Mouse (Mus musculus) neural tube, embryonic 14.5 days (tissue): ENCODE data around the gene Tulp2. TPM values are rescaled to one million over a fixed set of nuclear protein-coding genes. Genes with fewer than 3 reads are reported as not detected.

Experiments used
- ATAC-seq: fragments of 200-750 bp; cut with Nextera tagmentation; 2 replicates; pipeline ENCODE4 v1.8.0; 2017; ENCODE audit warnings: low read depth, mild to moderate bottlenecking, moderate TSS enrichment, moderate library complexity
- H3K27ac ChIP-seq: fragments of 300-500 bp; sonication (generic); 2 replicates; pipeline ENCODE4 v1.5.1; 2014; ENCODE audit warnings: low read depth, mild to moderate bottlenecking, control low read depth, low read length, moderate library complexity, mixed read lengths
- H3K27me3 ChIP-seq: fragments of 300-500 bp; sonication (generic); 2 replicates; pipeline ENCODE4 v1.6.1; 2014; ENCODE audit warnings: low read length; ENCODE audit not compliant: control insufficient read depth, insufficient read depth
- H3K36me3 ChIP-seq: fragments of 300-500 bp; sonication (generic); 2 replicates; pipeline ENCODE4 v1.6.1; 2014; ENCODE audit warnings: low read length, mixed read lengths; ENCODE audit not compliant: control insufficient read depth, insufficient read depth
- H3K4me1 ChIP-seq: fragments of 300-500 bp; sonication (generic); 2 replicates; pipeline ENCODE4 v1.6.1; 2014; ENCODE audit warnings: low read length; ENCODE audit not compliant: control insufficient read depth, insufficient read depth
- H3K4me2 ChIP-seq: fragments of 300-500 bp; sonication (generic); 2 replicates; pipeline ENCODE4 v1.6.1; 2014; ENCODE audit warnings: mild to moderate bottlenecking, low read depth, low read length, control low read depth
- H3K4me3 ChIP-seq: fragments of 300-500 bp; sonication (generic); 2 replicates; pipeline ENCODE4 v1.5.1; 2014; ENCODE audit warnings: low read depth, low read length, control low read depth, mixed read lengths
- H3K9ac ChIP-seq: fragments of 300-500 bp; sonication (generic); replicated peaks from 2 replicates; pipeline ENCODE4 v1.6.1; 2014; ENCODE audit warnings: low read depth, mild to moderate bottlenecking, control low read depth, low read length, mixed read lengths
- H3K9me3 ChIP-seq: fragments of 300-500 bp; sonication (generic); 2 replicates; pipeline ENCODE4 v1.6.1; 2016; ENCODE audit warnings: low read length; ENCODE audit not compliant: control insufficient read depth
- WGBS: fragments of 180-500 bp; shearing (Covaris S2); extraction: QIAGEN DNeasy Blood & Tissue Kit; methylation state at CpG from one replicate; pipeline ENCODE4 v1.1.7; 2014; 5-methylcytosine and 5-hydroxymethylcytosine counted together
- polyA plus RNA-seq: library from polyadenylated mRNA; unstranded; fragments of >200 nt; fragmentation: Nextera tagmentation; extraction: Ambion mirVana; gene quantifications from 2 replicates; pipeline ENCODE4 v1.2.1, GENCODE M21; 2014

Gene Tulp2
- polyA plus RNA-seq, 1 experiment from 2014 or later, result 0.31 TPM

GRCm38 (mm10) chr7:45529461-45529860 is 47.8 kb downstream of the Tulp2 start:
- 22% methylated on average over 6 of the region's 6 CpGs for WGBS
- Histone ChIP-seq H3K4me3 (no peak overlapping the region), H3K9ac (no peak overlapping the region), H3K9me3 (no peaks in the 10 kb centered on the region), H3K4me2 (no peak overlapping the region), H3K4me1 (peaks cover 10% of the 10 kb centered on the region; the same call in 1 of the 2 replicates), H3K27ac (no peak overlapping the region), H3K36me3 (no peaks in the 10 kb centered on the region), H3K27me3 (no peaks in the 10 kb centered on the region; the same call in 1 of the 2 replicates)
- no peak for ATAC-seq

DNA sequence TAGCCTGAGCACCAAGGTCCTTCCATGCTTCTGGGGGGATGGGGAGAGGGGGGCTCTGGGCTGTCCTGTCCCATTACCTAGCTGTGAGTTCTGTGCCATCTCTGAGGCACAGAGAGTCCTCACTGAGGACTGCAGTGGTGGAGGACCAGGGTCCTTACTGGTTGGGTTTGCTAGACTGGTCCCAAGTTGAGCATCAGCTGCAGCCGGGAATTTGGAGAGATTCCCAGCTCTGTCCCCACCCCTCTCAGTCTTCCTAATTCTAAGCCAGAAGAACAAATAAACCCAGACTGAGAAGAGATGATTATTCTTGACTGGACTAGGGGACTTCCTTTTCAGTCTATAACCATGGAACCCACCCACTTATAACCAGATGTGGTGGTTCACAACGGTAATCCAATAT is 49.0 kb downstream of the Tulp2 start:
- Histone ChIP-seq H3K36me3 (no peaks in the 10 kb centered on the region), H3K27ac (no peak overlapping the region), H3K27me3 (no peaks in the 10 kb centered on the region; the same call in 1 of the 2 replicates), H3K4me1 (peaks cover under 1% of the 10 kb centered on the region; the same call in 1 of the 2 replicates), H3K9ac (no peak overlapping the region), H3K4me3 (no peak overlapping the region), H3K4me2 (no peak overlapping the region), H3K9me3 (no peaks in the 10 kb centered on the region)
- ATAC-seq, result no peak; the same call in 1 of the 2 replicates
- 70% methylated on average over 2 of the region's 2 CpGs for WGBS

DNA sequence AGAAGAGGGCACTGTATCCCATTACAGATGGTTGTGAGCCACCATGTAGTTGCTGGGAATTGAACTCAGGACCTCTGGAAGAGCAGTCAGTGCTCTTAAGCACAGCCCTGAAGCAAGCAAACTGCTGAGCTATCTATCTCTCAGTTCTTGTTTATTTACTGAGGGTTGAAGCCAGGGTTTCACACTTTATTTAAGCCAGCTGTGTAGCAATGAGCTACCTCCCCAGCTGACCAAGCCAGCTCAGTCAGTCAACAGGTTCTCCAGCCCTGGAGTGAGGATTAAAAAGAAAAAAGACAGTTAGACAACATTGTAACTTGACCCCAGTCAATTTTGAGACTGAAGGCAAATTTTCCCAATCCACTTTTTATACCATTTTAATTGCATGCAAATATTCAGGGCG is 54.0 kb downstream of the Tulp2 start:
- WGBS, result 74% methylated on average over 1 of the region's 1 CpGs
- Histone ChIP-seq H3K36me3 (no peaks in the 10 kb centered on the region), H3K4me1 (0 out of 2 replicates have a peak, but pooled peaks cover 4% of the 10 kb centered on the region), H3K9me3 (no peaks in the 10 kb centered on the region), H3K27me3 (no peaks in the 10 kb centered on the region; the same call in 1 of the 2 replicates), H3K9ac (no peak overlapping the region), H3K4me3 (no peak overlapping the region), H3K4me2 (no peak overlapping the region), H3K27ac (no peak overlapping the region)
- no peak for ATAC-seq

DNA sequence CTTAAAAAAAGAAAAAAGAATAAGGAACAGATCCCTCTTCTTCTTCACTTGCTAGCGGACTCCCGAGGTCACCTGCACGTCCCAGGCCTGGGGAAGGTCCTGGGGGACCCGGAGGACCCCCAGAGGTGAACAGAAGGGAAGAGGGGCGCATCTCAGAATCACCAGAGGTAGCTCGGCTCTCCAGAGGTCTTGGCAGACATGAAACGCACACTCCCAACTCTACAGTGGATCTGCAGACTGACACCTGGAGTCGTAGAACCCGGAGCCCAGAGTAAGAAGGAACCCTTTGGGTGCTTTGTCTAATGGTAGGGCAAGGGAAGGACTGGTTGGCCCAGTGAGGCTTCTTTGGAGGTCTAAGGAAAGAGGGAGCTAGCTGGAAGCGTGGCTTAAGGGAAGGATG is 55.9 kb downstream of the Tulp2 start:
- Histone ChIP-seq H3K9ac (peak overlapping the region; percentile 46), H3K9me3 (no peaks in the 10 kb centered on the region), H3K4me3 (peak overlapping the region; percentile 45), H3K4me2 (peak overlapping the region; percentile 58), H3K27ac (no peak overlapping the region), H3K36me3 (no peaks in the 10 kb centered on the region), H3K27me3 (no peaks in the 10 kb centered on the region), H3K4me1 (0 out of 2 replicates have a peak, but pooled peaks cover 4% of the 10 kb centered on the region)
- 84% methylated on average over 10 of the region's 10 CpGs for WGBS
- ATAC-seq, result no peak; the same call in 1 of the 2 replicates

- H3K4me3 ChIP-seq, result peak overlapping the region; percentile 45
- H3K4me1 ChIP-seq, result 0 out of 2 replicates have a peak, but pooled peaks cover 4% of the 10 kb centered on the region
- peak overlapping the region; percentile 46 for H3K9ac ChIP-seq
- peak overlapping the region; percentile 58 for H3K4me2 ChIP-seq
- no peaks in the 10 kb centered on the region for H3K27me3 ChIP-seq
- no peaks in the 10 kb centered on the region for H3K36me3 ChIP-seq
- WGBS, result 4% methylated on average over 29 of the region's 29 CpGs
- H3K27ac ChIP-seq, result no peak overlapping the region
- peak; percentile 89 for ATAC-seq
- H3K9me3 ChIP-seq, result no peaks in the 10 kb centered on the region
These were observed 56.7 kb downstream of the Tulp2 start for GRCm38 (mm10) chr7:45538163-45539041.

GRCm38 (mm10) chr7:45539095-45539494 is 57.4 kb downstream of the Tulp2 start:
- Histone ChIP-seq H3K9ac (no peak overlapping the region), H3K27ac (no peak overlapping the region), H3K27me3 (no peaks in the 10 kb centered on the region), H3K4me2 (no peak overlapping the region), H3K9me3 (no peaks in the 10 kb centered on the region), H3K4me1 (0 out of 2 replicates have a peak, but pooled peaks cover 4% of the 10 kb centered on the region), H3K4me3 (no peak overlapping the region), H3K36me3 (no peaks in the 10 kb centered on the region)
- no peak for ATAC-seq
- WGBS, result 73% methylated on average over 3 of the region's 3 CpGs

GRCm38 (mm10) chr7:45540213-45540612 is 58.5 kb downstream of the Tulp2 start:
- WGBS, result 79% methylated on average over 2 of the region's 2 CpGs

GRCm38 (mm10) chr7:45544525-45544924 is 62.8 kb downstream of the Tulp2 start:
- no peaks in the 10 kb centered on the region for H3K4me1 ChIP-seq
- H3K4me3 ChIP-seq, result no peak overlapping the region
- ATAC-seq, result no peak
- H3K9ac ChIP-seq, result no peak overlapping the region
- no peaks in the 10 kb centered on the region for H3K36me3 ChIP-seq
- no peaks in the 10 kb centered on the region for H3K27me3 ChIP-seq
- H3K9me3 ChIP-seq, result no peaks in the 10 kb centered on the region
- 100% methylated on average over 1 of the region's 1 CpGs for WGBS
- no peak overlapping the region for H3K4me2 ChIP-seq
- no peak overlapping the region for H3K27ac ChIP-seq

More at GRCm38 (mm10) chr7:45540213-45540612, 58.5 kb downstream of the Tulp2 start:
- Histone ChIP-seq H3K4me3 (no peak overlapping the region), H3K27me3 (no peaks in the 10 kb centered on the region), H3K27ac (no peak overlapping the region), H3K9ac (no peak overlapping the region), H3K4me1 (0 out of 2 replicates have a peak, but pooled peaks cover 4% of the 10 kb centered on the region), H3K9me3 (no peaks in the 10 kb centered on the region), H3K36me3 (no peaks in the 10 kb centered on the region), H3K4me2 (no peak overlapping the region)
- no peak for ATAC-seq
